Mouse (Mus musculus): ENCODE data around the gene Dock1. TPM values are rescaled to one million over a fixed set of nuclear protein-coding genes. Genes with fewer than 3 reads are reported as not detected.
A peak's percentile ranks its signal among the peaks of the same experiment; 100 is the strongest.

The Dock1 gene
- polyA plus RNA-seq, 1 experiment from 2014 or later: 14.0 TPM

GRCm38 (mm10) chr7:134667271-134667702 is 3.2 kb upstream of the Dock1 start:
- WGBS: 81% methylated on average over 4 of the region's 4 CpGs
- Histone ChIP-seq H3K4me3 (ENCODE audit: low read depth, low read length) (no peak overlapping the region), H3K36me3 (ENCODE audit: insufficient read depth, low read length) (no peaks in the 10 kb centered on the region), H3K27me3 (replicated peaks; ENCODE audit: insufficient read depth, low read length) (no peaks in the 10 kb centered on the region), H3K4me2 (replicated peaks; ENCODE audit: low read depth, low read length) (no peak overlapping the region), H3K27ac (ENCODE audit: low read length) (no peak overlapping the region), H3K9ac (replicated peaks; ENCODE audit: low read depth) (no peak overlapping the region), H3K9me3 (ENCODE audit: low read length) (no peaks in the 10 kb centered on the region), H3K4me1 (ENCODE audit: insufficient read depth, low read depth, low read length) (peaks cover 8% of the 10 kb centered on the region; the same call in 1 of the 2 replicates)
- no peak for DNase-seq (ENCODE audit: low spot score)
- TF ChIP-seq CTCF (IDR thresholded peaks at IDR 0.05) (no peak), EP300 (IDR thresholded peaks at IDR 0.05) (no peak)
- no peak for ATAC-seq

GRCm38 (mm10) chr7:134669474-134670311 is 761 bp upstream of the Dock1 start:
- 75% methylated on average over 14 of the region's 14 CpGs for WGBS
- TF ChIP-seq CTCF (IDR thresholded peaks at IDR 0.05) (no peak), EP300 (IDR thresholded peaks at IDR 0.05) (no peak)
- Histone ChIP-seq H3K27me3 (replicated peaks; ENCODE audit: insufficient read depth, low read length) (no peaks in the 10 kb centered on the region), H3K27ac (ENCODE audit: low read length) (0 out of 2 replicates have a peak overlapping the region, but pooled peaks have one; percentile 91), H3K36me3 (ENCODE audit: insufficient read depth, low read length) (no peaks in the 10 kb centered on the region), H3K4me2 (replicated peaks; ENCODE audit: low read depth, low read length) (peak overlapping the region; percentile 70), H3K9me3 (ENCODE audit: low read length) (no peaks in the 10 kb centered on the region), H3K4me3 (ENCODE audit: low read depth, low read length) (peak overlapping the region; percentile 79), H3K4me1 (ENCODE audit: insufficient read depth, low read depth, low read length) (peaks cover 8% of the 10 kb centered on the region; the same call in 1 of the 2 replicates), H3K9ac (replicated peaks; ENCODE audit: low read depth) (no peak overlapping the region)
- ATAC-seq (no peak), DNase-seq (ENCODE audit: low spot score) (peak; percentile 66)

- no peaks in the 10 kb centered on the region for H3K27me3 ChIP-seq (replicated peaks; ENCODE audit: insufficient read depth, low read length)
- ATAC-seq (peak; percentile 66), DNase-seq (ENCODE audit: low spot score) (peak; percentile 62)
- no peaks in the 10 kb centered on the region for H3K36me3 ChIP-seq (ENCODE audit: insufficient read depth, low read length)
- peaks cover 9% of the 10 kb centered on the region; the same call in 1 of the 2 replicates for H3K4me1 ChIP-seq (ENCODE audit: insufficient read depth, low read depth, low read length)
- peak overlapping the region; percentile 91 for H3K27ac ChIP-seq (ENCODE audit: low read length)
- peak overlapping the region; percentile 70 for H3K4me2 ChIP-seq (replicated peaks; ENCODE audit: low read depth, low read length)
- peak overlapping the region; percentile 77 for H3K9ac ChIP-seq (replicated peaks; ENCODE audit: low read depth)
- no peaks in the 10 kb centered on the region for H3K9me3 ChIP-seq (ENCODE audit: low read length)
- H3K4me3 ChIP-seq (ENCODE audit: low read depth, low read length): peak overlapping the region; percentile 79
- under 1% methylated on average over 27 of the region's 28 CpGs for WGBS
- TF ChIP-seq EP300 (IDR thresholded peaks at IDR 0.05): no peak
Measured at GRCm38 (mm10) chr7:134671003-134671461, 578 bp downstream of the Dock1 start.

- 8% methylated on average over 7 of the region's 7 CpGs for WGBS
- ATAC-seq (no peak), DNase-seq (ENCODE audit: low spot score) (peak; percentile 31)
- Histone ChIP-seq H3K36me3 (ENCODE audit: insufficient read depth, low read length) (no peaks in the 10 kb centered on the region), H3K9me3 (ENCODE audit: low read length) (no peaks in the 10 kb centered on the region), H3K4me3 (ENCODE audit: low read depth, low read length) (peak overlapping the region; percentile 79), H3K4me1 (ENCODE audit: insufficient read depth, low read depth, low read length) (peaks cover 10% of the 10 kb centered on the region; the same call in 1 of the 2 replicates), H3K4me2 (replicated peaks; ENCODE audit: low read depth, low read length) (peak overlapping the region; percentile 70), H3K27me3 (replicated peaks; ENCODE audit: insufficient read depth, low read length) (no peaks in the 10 kb centered on the region), H3K9ac (replicated peaks; ENCODE audit: low read depth) (peak overlapping the region; percentile 77), H3K27ac (ENCODE audit: low read length) (peak overlapping the region; percentile 91)
- TF ChIP-seq EP300 (IDR thresholded peaks at IDR 0.05): no peak
Measured at GRCm38 (mm10) chr7:134671467-134671901, 1.0 kb downstream of the Dock1 start.

- Histone ChIP-seq H3K9ac (replicated peaks; ENCODE audit: low read depth) (no peak overlapping the region), H3K27me3 (replicated peaks; ENCODE audit: insufficient read depth, low read length) (no peaks in the 10 kb centered on the region), H3K27ac (ENCODE audit: low read length) (no peak overlapping the region), H3K4me1 (ENCODE audit: insufficient read depth, low read depth, low read length) (peaks cover 18% of the 10 kb centered on the region; the same call in 1 of the 2 replicates), H3K36me3 (ENCODE audit: insufficient read depth, low read length) (no peaks in the 10 kb centered on the region), H3K4me2 (replicated peaks; ENCODE audit: low read depth, low read length) (peak overlapping the region; percentile 22; the same call in 1 of the 2 replicates), H3K4me3 (ENCODE audit: low read depth, low read length) (no peak overlapping the region), H3K9me3 (ENCODE audit: low read length) (no peaks in the 10 kb centered on the region)
- WGBS: 65% methylated on average over 5 of the region's 5 CpGs
- ATAC-seq (no peak), DNase-seq (ENCODE audit: low spot score) (no peak)
- TF ChIP-seq EP300 (IDR thresholded peaks at IDR 0.05) (no peak), CTCF (IDR thresholded peaks at IDR 0.05) (no peak)
Measured at GRCm38 (mm10) chr7:134673135-134673534, 2.7 kb downstream of the Dock1 start.

- Histone ChIP-seq H3K36me3 (ENCODE audit: insufficient read depth, low read length) (no peaks in the 10 kb centered on the region), H3K4me2 (replicated peaks; ENCODE audit: low read depth, low read length) (peak overlapping the region; percentile 22; the same call in 1 of the 2 replicates), H3K9me3 (ENCODE audit: low read length) (no peaks in the 10 kb centered on the region), H3K27ac (ENCODE audit: low read length) (peak overlapping the region; percentile 74), H3K27me3 (replicated peaks; ENCODE audit: insufficient read depth, low read length) (no peaks in the 10 kb centered on the region), H3K4me1 (ENCODE audit: insufficient read depth, low read depth, low read length) (peaks cover 25% of the 10 kb centered on the region; the same call in 1 of the 2 replicates), H3K9ac (replicated peaks; ENCODE audit: low read depth) (no peak overlapping the region), H3K4me3 (ENCODE audit: low read depth, low read length) (no peak overlapping the region)
- WGBS: 37% methylated on average over 9 of the region's 9 CpGs
- peak; percentile 37 for ATAC-seq
- TF ChIP-seq EP300 (IDR thresholded peaks at IDR 0.05): peak; percentile 80
- TF ChIP-seq CTCF (IDR thresholded peaks at IDR 0.05): no peak
- DNase-seq (ENCODE audit: low spot score): peak; percentile 63
Measured at GRCm38 (mm10) chr7:134673952-134674351, 3.5 kb downstream of the Dock1 start.

Measured in lung, postnatal 0 days (tissue).